Mouse (Mus musculus): ENCODE results near the gene Sys1. TPM values are rescaled to one million over a fixed set of nuclear protein-coding genes. Genes with fewer than 3 reads are reported as not detected.

Gene Sys1
- total RNA-seq, 2 experiments from 2014 or later: 22.2 to 26.8 TPM

GRCm38 (mm10) chr2:164433278-164433895 is 23.4 kb upstream of the Sys1 start:
- DNase-seq (ENCODE audit: low spot score): no peak
- intact Hi-C loops (cut with DNase I): no loop called here

- intact Hi-C loops (cut with DNase I): no loop called here
- no peak for DNase-seq (ENCODE audit: low spot score)
Measured at GRCm38 (mm10) chr2:164434681-164435080, 22.1 kb upstream of the Sys1 start.

- DNase-seq (ENCODE audit: low spot score): no peak
- intact Hi-C loops (cut with DNase I): no loop called here
Measured at GRCm38 (mm10) chr2:164435216-164436090, 21.3 kb upstream of the Sys1 start.

- intact Hi-C loops (cut with DNase I): no loop called here
- DNase-seq (ENCODE audit: low spot score): no peak
Measured at GRCm38 (mm10) chr2:164436215-164436913, 20.4 kb upstream of the Sys1 start.

- DNase-seq (ENCODE audit: low spot score): no peak
Measured at GRCm38 (mm10) chr2:164436961-164437360, 19.8 kb upstream of the Sys1 start.

GRCm38 (mm10) chr2:164437710-164438109 is 19.1 kb upstream of the Sys1 start:
- no peak for DNase-seq (ENCODE audit: low spot score)
- intact Hi-C loops (cut with DNase I): no loop called here

More at GRCm38 (mm10) chr2:164436961-164437360, 19.8 kb upstream of the Sys1 start:
- intact Hi-C loops (cut with DNase I): no loop called here

- DNase-seq (ENCODE audit: low spot score): no peak
- intact Hi-C loops (cut with DNase I): no loop called here
Measured at GRCm38 (mm10) chr2:164438257-164438656, 18.5 kb upstream of the Sys1 start.

GRCm38 (mm10) chr2:164439001-164439421 is 17.8 kb upstream of the Sys1 start:
- intact Hi-C loops (cut with DNase I): no loop called here
- peak; percentile 23 for DNase-seq (ENCODE audit: low spot score)

- no peak for DNase-seq (ENCODE audit: low spot score)
- intact Hi-C loops (cut with DNase I): no loop called here
Measured at GRCm38 (mm10) chr2:164440314-164440713, 16.4 kb upstream of the Sys1 start.

- intact Hi-C loops (cut with DNase I): no loop called here
- DNase-seq (ENCODE audit: low spot score): no peak
Measured at GRCm38 (mm10) chr2:164441155-164441554, 15.6 kb upstream of the Sys1 start.

- intact Hi-C loops (cut with DNase I): no loop called here
Measured at GRCm38 (mm10) chr2:164441731-164442130, 15.0 kb upstream of the Sys1 start.

GRCm38 (mm10) chr2:164442315-164443050 is 14.3 kb upstream of the Sys1 start:
- peak; percentile 34 for DNase-seq (ENCODE audit: low spot score)
- intact Hi-C loops (cut with DNase I): no loop called here

More at GRCm38 (mm10) chr2:164441731-164442130, 15.0 kb upstream of the Sys1 start:
- DNase-seq (ENCODE audit: low spot score): no peak

GRCm38 (mm10) chr2:164443051-164443437 is 13.7 kb upstream of the Sys1 start:
- DNase-seq (ENCODE audit: low spot score): peak; percentile 77
- intact Hi-C loops (cut with DNase I): no loop called here

- no peak for DNase-seq (ENCODE audit: low spot score)
- intact Hi-C loops (cut with DNase I): no loop called here
Measured at GRCm38 (mm10) chr2:164443460-164444000, 13.2 kb upstream of the Sys1 start, which contains the start of gene Sdc4. Sdc4 (minus strand) TSS chr2:164443887.

- no peak for DNase-seq (ENCODE audit: low spot score)
- intact Hi-C loops (cut with DNase I): no loop called here
Measured at GRCm38 (mm10) chr2:164444701-164445100, 12.1 kb upstream of the Sys1 start.

- DNase-seq (ENCODE audit: low spot score): no peak
- intact Hi-C loops (cut with DNase I): no loop called here
Measured at GRCm38 (mm10) chr2:164445399-164446085, 11.2 kb upstream of the Sys1 start.

- no peak for DNase-seq (ENCODE audit: low spot score)
- intact Hi-C loops (cut with DNase I): no loop called here
Measured at GRCm38 (mm10) chr2:164446086-164446469, 10.7 kb upstream of the Sys1 start.

GRCm38 (mm10) chr2:164448140-164448539 is 8.6 kb upstream of the Sys1 start:
- intact Hi-C loops (cut with DNase I): no loop called here
- DNase-seq (ENCODE audit: low spot score): no peak

GRCm38 (mm10) chr2:164448921-164449320 is 7.8 kb upstream of the Sys1 start:
- no peak for DNase-seq (ENCODE audit: low spot score)
- intact Hi-C loops (cut with DNase I): no loop called here

All from heart, postnatal 25 days (tissue).